Mouse (Mus musculus) midbrain, postnatal 0 days (tissue): ENCODE measurements around the gene Krt86. TPM values are rescaled to one million over a fixed set of nuclear protein-coding genes. Genes with fewer than 3 reads are reported as not detected.

Experiments
- ATAC-seq: fragments of 200-750 bp; cut with Nextera tagmentation; 2 replicates; pipeline ENCODE4 v1.8.0; 2017; ENCODE audit warnings: moderate number of reproducible peaks, mild to moderate bottlenecking, moderate TSS enrichment, moderate library complexity; ENCODE audit not compliant: low FRiP score
- DNase-seq: peaks from one replicate; pipeline ENCODE4 v3.0.0-alpha.2; 2015; ENCODE audit warnings: low spot score
- H3K27ac ChIP-seq: fragments of 300-500 bp; sonication (generic); 2 replicates; pipeline ENCODE4 v1.5.1; 2014; ENCODE audit warnings: low read depth, mild to moderate bottlenecking, low read length, mixed read lengths
- H3K27me3 ChIP-seq: fragments of 300-500 bp; sonication (generic); 2 replicates; pipeline ENCODE4 v1.6.1; 2014; ENCODE audit warnings: low read length, control low read depth, mixed read lengths; ENCODE audit not compliant: insufficient read depth
- H3K36me3 ChIP-seq: fragments of 300-500 bp; sonication (generic); 2 replicates; pipeline ENCODE4 v1.6.1; 2014; ENCODE audit warnings: low read length, control low read depth, mixed read lengths; ENCODE audit not compliant: insufficient read depth
- H3K4me1 ChIP-seq: fragments of 300-500 bp; sonication (generic); 2 replicates; pipeline ENCODE4 v1.6.1; 2014; ENCODE audit warnings: mild to moderate bottlenecking, control low read depth, antibody characterized with exemption, low read length, mixed read lengths; ENCODE audit not compliant: insufficient read depth
- H3K4me2 ChIP-seq: fragments of 300-500 bp; sonication (generic); 2 replicates; pipeline ENCODE4 v1.6.1; 2014; ENCODE audit warnings: low read depth, mild to moderate bottlenecking, low read length, mixed read lengths; ENCODE audit not compliant: poor library complexity, severe bottlenecking
- H3K4me3 ChIP-seq: fragments of 300-500 bp; sonication (generic); 2 replicates; pipeline ENCODE4 v1.5.1; 2014; ENCODE audit warnings: low read depth, mild to moderate bottlenecking, low read length, moderate library complexity
- H3K9ac ChIP-seq: fragments of 300-500 bp; sonication (generic); replicated peaks from 2 replicates; pipeline ENCODE4 v1.6.1; 2014; ENCODE audit warnings: mild to moderate bottlenecking, low read length, moderate library complexity, mixed read lengths; ENCODE audit not compliant: poor library complexity, severe bottlenecking
- H3K9me3 ChIP-seq: fragments of 300-500 bp; sonication (generic); 2 replicates; pipeline ENCODE4 v1.6.1; 2016; ENCODE audit warnings: low read length, control low read depth
- CTCF ChIP-seq: IDR thresholded peaks from 2 replicates; pipeline ENCODE4 v1.5.1; 2016; ENCODE audit warnings: antibody characterized with exemption, mild to moderate bottlenecking
- WGBS: fragments of 180-500 bp; shearing (Covaris S2); extraction: QIAGEN DNeasy Blood & Tissue Kit; methylation state at CpG from one replicate; pipeline ENCODE4 v1.1.7; 2014; 5-methylcytosine and 5-hydroxymethylcytosine counted together
- polyA plus RNA-seq: library from polyadenylated mRNA; unstranded; fragments of >200 nt; fragmentation: Nextera tagmentation; extraction: Ambion mirVana; gene quantifications from 2 replicates; pipeline ENCODE4 v1.2.1, GENCODE M21; 2015
- total RNA-seq: library from RNA; depleted of rRNA; stranded (reverse); fragments of >200 nt; gene quantifications from 2 replicates; pipeline ENCODE4 v1.2.3, GENCODE M21; 2014; rRNA removed

Krt86 gene
- total RNA-seq (0.38 TPM in 1 of 2 replicates, not detected in the other), polyA plus RNA-seq (0.15 and 0.17 TPM in 2 replicates)

- Histone ChIP-seq H3K9ac (no peak within 1 kb of the TSS), H3K27me3 (no peaks in the 10 kb centered on the region; the same call in 1 of the 2 replicates), H3K4me3 (no peak within 1 kb of the TSS), H3K9me3 (no peaks in the 10 kb centered on the region), H3K27ac (no peak within 1 kb of the TSS), H3K4me2 (no peak within 1 kb of the TSS), H3K4me1 (no peaks in the 10 kb centered on the region), H3K36me3 (no peaks in the 10 kb centered on the region)
- ATAC-seq (no peak), DNase-seq (no peak)
- no peak for TF ChIP-seq CTCF
- WGBS: 39% methylated on average over 10 of the region's 10 CpGs
These were observed at the start of gene Krt86 for GRCm38 (mm10) chr15:101472952-101473528. Krt86 (plus strand) TSS chr15:101473478.

DNA sequence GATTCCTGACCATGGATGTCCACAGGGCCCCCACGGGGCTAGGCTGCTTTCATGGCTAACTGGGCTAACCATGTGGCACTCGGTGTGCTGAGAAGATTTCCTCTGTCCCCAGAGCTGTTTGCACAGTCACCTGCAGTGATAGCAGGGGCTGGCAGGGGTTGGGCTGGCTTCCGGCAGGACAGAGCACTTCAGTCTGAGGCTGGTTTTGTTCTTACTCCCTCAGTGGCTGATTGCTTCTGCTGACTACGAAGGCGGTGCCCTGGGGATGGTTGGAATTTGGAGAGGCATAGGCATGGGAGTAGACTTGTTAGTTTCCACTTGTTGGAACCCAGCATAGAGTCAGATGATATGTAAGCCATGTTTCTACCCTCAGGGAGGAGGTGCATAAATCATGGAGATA is 48.4 kb upstream of the Krt86 start:
- H3K9me3 ChIP-seq: no peaks in the 10 kb centered on the region
- H3K27ac ChIP-seq: no peak overlapping the region
- H3K4me3 ChIP-seq: no peak overlapping the region
- H3K27me3 ChIP-seq: peaks cover 1% of the 10 kb centered on the region; the same call in 1 of the 2 replicates
- no peak overlapping the region for H3K4me2 ChIP-seq
- H3K36me3 ChIP-seq: no peaks in the 10 kb centered on the region
- no peak overlapping the region for H3K9ac ChIP-seq
- TF ChIP-seq CTCF: no peak
- DNase-seq (no peak), ATAC-seq (no peak)
- no peaks in the 10 kb centered on the region for H3K4me1 ChIP-seq
- 32% methylated on average over 5 of the region's 5 CpGs for WGBS

- 84% methylated on average over 7 of the region's 7 CpGs for WGBS
- H3K4me3 ChIP-seq: no peak overlapping the region
These were observed 36.7 kb upstream of the Krt86 start for GRCm38 (mm10) chr15:101436611-101437010.

DNA sequence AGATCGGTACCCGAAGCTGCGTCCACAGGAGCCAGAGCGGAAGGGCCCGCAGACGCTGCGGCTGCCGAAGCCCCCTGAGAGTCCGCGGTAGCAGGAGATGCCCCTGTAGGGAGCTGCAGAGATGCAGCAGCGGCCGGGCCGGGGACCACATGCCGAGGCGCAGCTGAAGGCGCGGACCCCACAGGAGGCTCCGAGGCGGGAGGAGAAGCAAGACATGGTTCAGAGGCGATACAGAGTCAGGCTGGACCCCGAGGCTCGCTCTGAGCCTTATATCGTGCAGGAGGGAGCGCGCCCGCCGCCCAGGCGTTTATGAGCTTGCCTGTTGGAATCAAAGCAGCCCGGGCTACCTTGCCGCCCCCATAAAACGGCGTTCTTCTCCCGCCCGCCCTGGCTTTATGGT is 34.7 kb upstream of the Krt86 start, which contains the start of gene Krt87:
Krt87 (minus strand) TSS at position 250 of the 400 bp plus-strand sequence.
- Histone ChIP-seq H3K9me3 (no peaks in the 10 kb centered on the region), H3K4me3 (peak within 1 kb of the TSS; percentile 38), H3K27ac (no peak within 1 kb of the TSS), H3K36me3 (no peaks in the 10 kb centered on the region), H3K9ac (peak within 1 kb of the TSS; percentile 63), H3K4me1 (peaks cover 3% of the 10 kb centered on the region; the same call in 1 of the 2 replicates), H3K4me2 (peak within 1 kb of the TSS; percentile 83), H3K27me3 (peaks cover 16% of the 10 kb centered on the region; the same call in 1 of the 2 replicates)
- ATAC-seq: no peak
- under 1% methylated on average over 33 of the region's 34 CpGs for WGBS
- DNase-seq: no peak
- TF ChIP-seq CTCF: no peak

More at GRCm38 (mm10) chr15:101436611-101437010, 36.7 kb upstream of the Krt86 start:
- H3K27me3 ChIP-seq: peaks cover 16% of the 10 kb centered on the region; the same call in 1 of the 2 replicates
- no peak overlapping the region for H3K9ac ChIP-seq
- H3K36me3 ChIP-seq: no peaks in the 10 kb centered on the region
- no peak overlapping the region for H3K27ac ChIP-seq
- peaks cover 3% of the 10 kb centered on the region; the same call in 1 of the 2 replicates for H3K4me1 ChIP-seq
- ATAC-seq (no peak), DNase-seq (no peak)
- no peak for TF ChIP-seq CTCF
- no peaks in the 10 kb centered on the region for H3K9me3 ChIP-seq
- no peak overlapping the region for H3K4me2 ChIP-seq

GRCm38 (mm10) chr15:101440837-101441236 is 32.4 kb upstream of the Krt86 start:
- H3K9ac ChIP-seq: no peak overlapping the region
- no peak overlapping the region for H3K4me3 ChIP-seq
- H3K27ac ChIP-seq: no peak overlapping the region
- no peaks in the 10 kb centered on the region for H3K9me3 ChIP-seq
- no peaks in the 10 kb centered on the region for H3K36me3 ChIP-seq
- no peak for TF ChIP-seq CTCF
- H3K27me3 ChIP-seq: peaks cover 16% of the 10 kb centered on the region; the same call in 1 of the 2 replicates
- peaks cover 3% of the 10 kb centered on the region; the same call in 1 of the 2 replicates for H3K4me1 ChIP-seq
- no peak overlapping the region for H3K4me2 ChIP-seq
- 80% methylated on average over 4 of the region's 4 CpGs for WGBS
- DNase-seq (no peak), ATAC-seq (no peak)

- 60% methylated on average over 11 of the region's 11 CpGs for WGBS
- ATAC-seq (no peak), DNase-seq (no peak)
- Histone ChIP-seq H3K4me3 (no peak overlapping the region), H3K27ac (no peak overlapping the region), H3K36me3 (no peaks in the 10 kb centered on the region), H3K27me3 (no peaks in the 10 kb centered on the region), H3K4me2 (no peak overlapping the region), H3K9ac (no peak overlapping the region), H3K9me3 (no peaks in the 10 kb centered on the region), H3K4me1 (no peaks in the 10 kb centered on the region)
- no peak for TF ChIP-seq CTCF
These were observed 26.7 kb upstream of the Krt86 start for GRCm38 (mm10) chr15:101446572-101446971.
